Mouse (Mus musculus) gastrocnemius, postnatal 10 days (tissue): ENCODE measurements around the gene Nfia. TPM values are rescaled to one million over a fixed set of nuclear protein-coding genes. Genes with fewer than 3 reads are reported as not detected.

Source experiments
- DNase-seq: peaks from one replicate; pipeline ENCODE4 v3.0.0; 2021; ENCODE audit warnings: mixed read lengths
- total RNA-seq, 2 experiments: library from RNA; stranded (reverse); gene quantifications; 2 replicates each; pipeline ENCODE4 v1.2.3; 2021

The Nfia gene
- total RNA-seq, 2 experiments from 2014 or later = 111 to 124 TPM

GRCm38 (mm10) chr4:97950341-97951071 is 178.0 kb downstream of the Nfia start:
- no peak for DNase-seq

DNA sequence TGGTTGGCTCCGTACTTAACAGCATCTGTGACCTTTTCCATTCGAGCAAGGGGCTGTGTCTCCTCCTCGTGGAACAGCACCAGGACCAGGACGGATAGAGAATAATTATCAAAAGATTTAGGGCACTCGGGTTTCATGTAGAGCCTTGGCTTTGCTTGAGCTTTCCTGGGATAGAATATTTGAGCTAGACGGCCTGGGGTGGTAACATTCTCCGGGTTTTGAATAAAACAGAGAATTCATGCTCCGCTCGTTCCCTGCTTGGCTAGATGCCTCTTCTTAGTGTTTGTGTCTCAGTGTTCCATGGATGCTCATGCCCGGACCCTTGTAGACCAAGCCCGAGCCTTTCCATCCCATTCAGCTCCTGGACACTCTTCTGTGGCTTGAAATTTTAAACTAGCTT is 181.4 kb downstream of the Nfia start:
- no peak for DNase-seq

GRCm38 (mm10) chr4:97958121-97958520 is 185.6 kb downstream of the Nfia start:
- DNase-seq = no peak

DNA sequence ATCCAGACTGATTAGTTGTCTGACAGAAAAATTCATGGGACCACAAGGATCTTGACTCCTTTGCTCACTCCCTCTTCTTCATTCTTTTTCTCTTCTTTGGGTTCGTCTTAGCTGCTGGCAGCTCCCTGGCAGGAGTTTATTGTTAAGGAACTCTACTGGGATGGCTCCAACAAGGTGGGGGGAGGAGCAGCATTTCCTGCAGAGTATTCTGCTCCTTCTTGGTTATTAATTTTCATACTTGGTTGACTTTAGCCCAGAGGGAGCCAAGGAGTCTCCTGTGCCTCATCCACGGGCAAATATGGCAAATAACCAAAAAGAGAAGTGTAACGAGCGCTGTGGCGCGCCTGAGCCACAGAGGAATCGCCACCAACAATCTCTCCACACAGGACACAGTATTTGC is 190.3 kb downstream of the Nfia start:
- no peak for DNase-seq

DNA sequence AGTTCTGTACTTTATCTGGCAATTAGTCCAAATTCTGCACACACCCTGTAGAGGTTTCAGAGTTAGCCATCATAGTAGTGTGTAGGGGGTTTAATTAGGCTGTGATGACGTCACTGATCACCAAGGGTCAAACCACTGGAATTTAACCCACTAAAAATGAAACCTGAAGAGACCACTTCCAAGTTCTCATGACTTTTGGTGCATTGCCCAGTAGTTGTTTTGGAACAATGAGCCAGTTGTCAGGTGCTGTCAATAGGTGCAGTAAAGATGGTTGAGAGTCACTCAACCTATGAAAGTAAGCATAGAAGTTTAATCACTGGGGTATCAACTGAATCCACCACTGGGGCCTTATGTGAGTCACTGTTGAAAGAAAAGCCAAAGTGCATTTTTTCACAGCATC is 191.4 kb downstream of the Nfia start:
- DNase-seq = no peak

DNA sequence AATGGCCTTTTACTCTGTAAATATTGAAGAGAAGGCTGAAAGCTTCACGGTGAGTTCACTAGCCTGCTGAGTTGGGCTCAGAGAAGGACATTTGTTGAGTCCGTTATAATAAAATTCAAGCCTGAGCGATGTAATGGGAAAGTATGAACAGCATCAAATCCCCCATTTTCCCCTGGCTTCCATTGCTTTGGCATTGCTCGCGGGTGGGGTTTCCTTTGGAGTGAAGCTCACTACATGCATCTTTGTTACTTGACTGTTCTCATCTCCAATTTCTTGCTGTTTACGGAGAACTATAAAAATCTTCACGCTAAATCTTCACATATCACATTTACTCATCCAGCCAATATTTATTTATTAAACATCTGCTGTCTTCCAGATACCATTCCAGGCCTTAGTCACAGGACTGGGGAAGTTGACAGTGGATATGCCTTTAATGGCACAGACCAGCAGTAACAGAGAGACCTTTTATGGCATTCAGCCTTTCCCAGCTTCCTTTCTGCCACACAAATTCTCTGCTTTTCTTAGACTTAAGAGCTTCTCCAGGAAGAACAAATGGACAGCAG is 196.3 kb downstream of the Nfia start:
- no peak for DNase-seq

DNA sequence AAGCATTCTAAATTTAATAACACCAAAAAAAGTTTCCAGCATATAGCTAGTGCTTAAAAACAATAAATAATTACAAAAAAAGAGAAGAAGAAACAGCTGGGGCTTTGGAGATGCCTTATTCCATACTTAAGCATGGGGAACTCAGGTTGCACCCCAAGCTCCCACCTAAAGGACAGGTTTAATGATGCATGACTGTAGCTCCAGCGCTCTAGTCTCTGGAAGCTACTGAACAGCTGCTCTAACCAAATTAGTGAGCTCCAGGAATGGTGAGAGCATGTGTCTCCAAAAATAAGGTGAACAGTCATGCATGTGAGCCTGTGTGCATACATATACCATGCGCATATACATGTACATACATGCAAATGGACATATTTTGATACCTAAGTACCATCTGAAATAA is 200.5 kb downstream of the Nfia start:
- DNase-seq = no peak

- DNase-seq = no peak
Measured at GRCm38 (mm10) chr4:97974037-97974436, 201.5 kb downstream of the Nfia start.

- no peak for DNase-seq
Measured at GRCm38 (mm10) chr4:97976891-97977290, 204.4 kb downstream of the Nfia start.

DNA sequence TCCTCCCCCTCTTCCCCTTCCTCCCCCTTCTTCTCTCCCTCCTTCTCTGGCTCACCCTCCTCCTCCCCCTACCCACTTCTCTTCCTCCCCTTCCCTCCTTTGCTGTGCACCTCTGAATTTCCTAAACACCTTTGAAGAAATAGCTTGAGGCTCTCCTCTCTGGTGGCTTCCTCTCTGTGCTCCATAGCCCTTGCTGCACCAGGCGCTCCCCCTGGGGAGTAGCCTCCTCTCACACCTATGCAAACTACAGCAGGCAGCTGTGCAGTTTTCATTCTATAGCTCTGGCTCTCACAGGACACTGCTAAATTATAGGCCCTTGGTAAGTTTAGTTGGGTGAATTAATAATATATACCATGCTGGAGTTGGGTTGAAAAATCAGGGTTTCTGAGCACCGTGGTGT is 211.8 kb downstream of the Nfia start:
- DNase-seq = no peak

- no peak for DNase-seq
Measured at GRCm38 (mm10) chr4:97986056-97986734, 213.7 kb downstream of the Nfia start.

DNA sequence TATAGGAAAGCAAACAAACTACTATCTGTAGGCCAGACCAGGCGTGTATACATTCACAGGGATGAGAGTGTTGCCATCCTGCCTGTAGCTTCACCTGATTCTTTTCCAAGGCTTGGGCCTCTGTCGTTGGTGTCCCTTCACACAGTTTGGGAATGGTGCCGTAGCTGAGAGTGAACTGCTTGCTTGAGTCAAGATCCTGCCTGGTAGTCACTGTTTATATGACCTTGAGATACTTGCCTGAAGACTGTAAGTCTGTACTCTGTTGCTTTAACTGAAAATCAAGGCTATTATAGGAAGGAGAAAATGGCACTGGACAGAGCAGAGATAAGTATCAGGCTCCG is 214.2 kb downstream of the Nfia start:
- no peak for DNase-seq

DNA sequence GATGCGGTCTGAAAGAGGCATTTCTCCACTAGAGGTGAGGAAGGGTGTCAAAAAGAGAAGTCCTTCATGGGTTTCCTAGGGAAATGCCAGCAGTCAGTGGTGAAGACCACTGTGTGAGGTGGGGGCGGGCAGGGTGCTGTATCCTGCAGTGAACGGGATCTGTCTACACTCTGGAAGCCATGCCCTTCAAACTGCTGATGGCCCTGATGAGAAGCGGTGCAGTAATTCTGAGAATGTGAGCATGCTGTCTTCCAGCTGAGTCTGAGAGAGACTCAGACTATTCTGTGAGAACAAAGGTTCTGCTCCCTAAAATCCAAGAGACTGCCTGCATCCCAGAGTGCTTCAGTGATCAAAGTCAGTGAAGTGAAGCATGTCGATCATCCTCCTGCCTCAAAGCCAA is 216.2 kb downstream of the Nfia start:
- DNase-seq = no peak

DNA sequence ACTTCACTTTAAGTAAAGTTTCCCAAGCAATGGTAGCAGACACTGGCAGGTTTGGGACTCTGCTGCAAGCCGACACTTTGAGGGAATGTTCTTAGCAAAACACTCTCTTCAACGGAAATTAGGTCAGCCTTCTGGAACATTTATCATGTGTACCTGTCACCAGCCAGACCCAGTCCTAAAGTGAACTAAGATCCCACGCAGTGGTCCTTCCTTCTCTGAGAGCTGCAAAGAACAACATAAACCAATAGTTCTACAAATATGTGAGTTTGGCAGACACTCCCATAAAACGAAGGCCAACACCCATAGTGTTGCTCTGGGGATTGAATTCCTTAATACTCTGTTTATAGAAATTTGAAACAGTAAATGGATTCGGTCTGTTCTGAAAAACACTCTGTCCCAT is 217.9 kb downstream of the Nfia start:
- DNase-seq = no peak

DNA sequence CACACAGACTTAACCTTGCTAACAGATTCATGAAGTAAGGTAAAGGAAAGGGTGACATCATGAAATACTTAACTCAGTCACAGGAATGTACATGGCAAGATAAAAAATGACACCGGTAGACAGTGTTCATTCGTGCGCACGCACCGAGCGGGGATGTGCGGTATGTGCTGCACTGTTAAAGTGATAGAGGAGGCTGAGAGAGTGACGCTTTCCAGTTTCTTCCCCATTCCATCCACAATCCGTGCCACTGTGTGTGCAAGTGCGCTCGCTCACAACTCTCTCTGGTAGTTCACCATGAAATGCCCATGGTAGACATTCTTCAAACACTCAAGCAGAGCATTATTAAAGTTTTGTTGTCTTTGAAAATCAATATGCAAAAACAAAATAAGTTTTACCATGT is 218.9 kb downstream of the Nfia start:
- no peak for DNase-seq

DNA sequence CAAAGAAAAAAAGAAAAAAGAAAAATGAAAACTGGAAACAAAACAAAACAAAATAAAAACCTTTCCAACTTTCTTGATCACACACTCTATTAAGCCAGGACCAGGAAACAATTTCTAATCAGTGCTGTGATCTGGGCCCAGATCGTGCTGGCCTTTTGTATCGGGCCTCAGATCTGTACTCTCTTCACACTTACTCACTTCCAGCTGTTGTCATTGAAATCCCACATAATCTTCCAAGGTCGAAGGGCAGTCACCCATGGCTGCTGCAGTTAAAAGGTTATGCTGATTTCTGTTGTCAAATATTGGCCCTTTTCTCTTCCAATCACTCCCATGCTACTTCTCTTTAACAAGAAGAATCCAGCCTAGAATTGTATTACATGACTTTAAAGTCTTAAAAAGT is 219.3 kb downstream of the Nfia start:
- no peak for DNase-seq

GRCm38 (mm10) chr4:97995911-97996712 is 223.6 kb downstream of the Nfia start:
- DNase-seq = no peak

GRCm38 (mm10) chr4:97997151-97997817 is 224.8 kb downstream of the Nfia start:
- DNase-seq = no peak

DNA sequence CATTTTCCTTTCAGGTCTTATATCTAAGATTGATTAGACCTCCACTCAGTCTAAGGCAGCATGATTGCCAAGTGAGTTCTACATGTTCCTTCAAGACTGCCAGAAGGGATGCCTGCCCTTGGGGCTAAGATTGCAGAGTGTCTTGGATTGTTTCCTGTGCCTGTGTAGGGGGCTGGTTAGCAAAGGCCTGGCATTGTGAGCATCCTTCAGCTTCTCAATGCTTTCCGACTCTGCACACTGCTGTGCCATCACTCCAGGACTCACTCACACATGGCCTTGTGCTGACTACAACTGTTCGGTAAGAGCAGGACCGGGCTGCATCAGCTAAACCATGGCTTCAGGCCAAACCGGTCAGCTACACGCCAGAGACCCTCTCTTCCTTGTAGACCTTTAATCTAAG is 229.7 kb downstream of the Nfia start:
- DNase-seq = no peak

- peak; percentile 17 for DNase-seq
Measured at GRCm38 (mm10) chr4:98003323-98004107, 231.0 kb downstream of the Nfia start.

GRCm38 (mm10) chr4:98004108-98004625 is 231.6 kb downstream of the Nfia start:
- DNase-seq = peak; percentile 53
